Mouse (Mus musculus) lung, embryonic 15.5 days (tissue): ENCODE measurements around the gene Jmjd8. TPM values are rescaled to one million over a fixed set of nuclear protein-coding genes. Genes with fewer than 3 reads are reported as not detected.

Source experiments
- ATAC-seq: fragments of 200-750 bp; cut with Nextera tagmentation; 2 replicates; pipeline ENCODE4 v1.8.0; 2017; ENCODE audit warnings: moderate number of reproducible peaks, borderline replicate concordance; ENCODE audit not compliant: low FRiP score, low TSS enrichment; ENCODE audit errors: extremely low read depth
- H3K27ac ChIP-seq: fragments of 300-500 bp; sonication (generic); 2 replicates; pipeline ENCODE4 v1.5.1; 2015; ENCODE audit warnings: moderate library complexity, mild to moderate bottlenecking, inconsistent platforms
- H3K27me3 ChIP-seq: fragments of 300-500 bp; sonication (generic); 2 replicates; pipeline ENCODE4 v1.6.1; 2015; ENCODE audit warnings: inconsistent platforms
- H3K36me3 ChIP-seq: fragments of 300-500 bp; sonication (generic); 2 replicates; pipeline ENCODE4 v1.6.1; 2015; ENCODE audit warnings: inconsistent platforms
- H3K4me1 ChIP-seq: fragments of 300-500 bp; sonication (generic); 2 replicates; pipeline ENCODE4 v1.6.1; 2015; ENCODE audit warnings: inconsistent platforms
- H3K4me2 ChIP-seq: fragments of 300-500 bp; sonication (generic); 2 replicates; pipeline ENCODE4 v1.6.1; 2015; ENCODE audit warnings: inconsistent platforms, mild to moderate bottlenecking, moderate library complexity
- H3K4me3 ChIP-seq: fragments of 300-500 bp; sonication (generic); 2 replicates; pipeline ENCODE4 v1.5.1; 2015; ENCODE audit warnings: mild to moderate bottlenecking, inconsistent platforms
- H3K9ac ChIP-seq: fragments of 300-500 bp; sonication (generic); 2 replicates; pipeline ENCODE4 v1.6.1; 2015; ENCODE audit warnings: inconsistent platforms
- H3K9me3 ChIP-seq: fragments of 300-500 bp; sonication (generic); 2 replicates; pipeline ENCODE4 v1.6.1; 2016; ENCODE audit warnings: inconsistent platforms
- WGBS: fragments of 180-500 bp; shearing (Covaris S2); methylation state at CpG from one replicate; pipeline ENCODE4 v1.1.7; 2015; 5-methylcytosine and 5-hydroxymethylcytosine counted together
- polyA plus RNA-seq: library from polyadenylated mRNA; unstranded; fragments of >200 nt; fragmentation: Nextera tagmentation; extraction: Ambion mirVana; gene quantifications from 2 replicates; pipeline ENCODE4 v1.2.1, GENCODE M21; 2015

Jmjd8 gene
- polyA plus RNA-seq, 1 experiment from 2014 or later: 51.5 TPM

DNA sequence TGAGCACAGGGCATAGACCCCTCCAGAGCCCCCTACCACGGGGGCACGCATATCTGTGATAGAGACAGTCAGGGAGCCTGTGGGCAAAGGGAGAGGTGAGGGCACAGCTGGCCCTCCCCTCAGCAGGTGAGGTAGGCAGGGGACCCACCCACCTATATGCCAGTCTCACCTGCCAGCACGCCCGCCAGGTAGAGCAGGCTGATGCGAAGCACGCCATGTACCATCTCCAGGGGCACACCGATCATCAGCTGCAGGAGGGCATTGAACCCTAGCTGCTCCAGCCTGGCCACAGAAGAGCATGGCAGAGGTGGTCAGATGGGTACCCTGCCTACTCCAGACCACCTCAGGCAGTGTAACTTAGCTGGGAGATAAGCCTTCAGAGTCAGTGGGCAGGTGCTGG, 6.6 kb downstream of the Jmjd8 start:
- Histone ChIP-seq H3K4me3 (peak overlapping the region; percentile 82; the same call in 1 of the 2 replicates), H3K4me2 (peak overlapping the region; percentile 88; the same call in 1 of the 2 replicates), H3K27ac (no peak overlapping the region), H3K9ac (no peak overlapping the region), H3K9me3 (no peaks in the 10 kb centered on the region), H3K36me3 (peaks cover 32% of the 10 kb centered on the region), H3K27me3 (no peaks in the 10 kb centered on the region), H3K4me1 (peaks cover 57% of the 10 kb centered on the region)
- WGBS: 98% methylated on average over 7 of the region's 7 CpGs
- no peak for ATAC-seq

DNA sequence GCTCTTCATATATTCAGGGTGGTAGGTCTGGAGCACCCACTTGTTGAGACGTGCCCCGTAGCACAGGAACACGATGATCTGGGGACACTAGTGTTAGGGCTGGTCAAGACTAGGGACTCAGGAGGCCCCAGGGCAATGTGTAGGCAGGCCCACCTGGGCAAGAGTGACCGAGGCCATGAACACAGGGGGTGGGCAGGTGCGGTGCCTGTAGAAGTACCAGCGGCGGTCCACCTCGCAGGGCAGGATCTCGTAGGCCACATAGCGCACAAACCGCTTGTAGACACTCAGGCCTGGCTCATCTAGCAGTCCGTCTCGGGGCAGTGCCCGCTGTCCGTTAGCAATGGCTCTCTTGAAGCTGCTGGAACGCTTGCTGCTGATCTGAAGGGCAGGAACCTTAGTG, 7.1 kb downstream of the Jmjd8 start:
- Histone ChIP-seq H3K36me3 (peaks cover 32% of the 10 kb centered on the region), H3K9ac (no peak overlapping the region), H3K9me3 (no peaks in the 10 kb centered on the region), H3K4me1 (peaks cover 52% of the 10 kb centered on the region), H3K4me3 (no peak overlapping the region), H3K4me2 (no peak overlapping the region; the same call in 1 of the 2 replicates), H3K27me3 (no peaks in the 10 kb centered on the region), H3K27ac (no peak overlapping the region)
- 89% methylated on average over 16 of the region's 16 CpGs for WGBS
- no peak for ATAC-seq

DNA sequence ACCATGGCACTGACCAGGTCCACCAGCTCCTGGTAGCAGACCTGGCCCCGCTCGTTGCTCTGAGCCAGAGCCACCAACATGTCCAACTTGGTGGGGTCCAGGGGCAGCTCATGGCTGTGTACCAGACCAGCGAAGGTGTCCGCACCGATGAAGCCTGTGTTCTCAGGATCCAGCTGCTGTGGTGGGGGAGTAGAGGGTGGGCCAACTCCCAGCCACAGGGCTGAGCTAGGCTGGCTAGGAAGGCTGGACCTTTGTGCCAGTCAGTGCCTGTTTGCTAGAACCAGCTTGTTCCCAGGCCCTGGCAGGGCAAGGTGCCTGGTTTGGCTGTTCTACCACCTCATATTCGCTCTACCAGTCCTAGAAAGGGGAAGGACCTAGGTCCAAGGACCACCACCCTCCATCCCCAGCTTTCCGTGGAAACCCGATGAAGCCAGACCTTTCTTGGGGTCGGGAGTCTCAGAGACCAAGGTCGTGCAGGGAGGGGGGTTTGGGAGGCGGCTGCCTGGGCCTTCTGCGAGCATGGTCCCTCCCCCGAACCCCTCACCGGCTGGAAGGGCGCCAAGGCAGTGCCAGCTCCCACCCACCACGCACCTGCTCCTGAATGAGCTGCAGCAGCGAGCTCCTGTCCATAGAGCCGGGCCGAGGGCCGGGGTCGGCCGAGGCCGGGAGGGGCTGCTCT, 7.9 kb downstream of the Jmjd8 start:
- Histone ChIP-seq H3K27ac (0 out of 2 replicates have a peak overlapping the region, but pooled peaks have one; percentile 21), H3K4me2 (peak overlapping the region; percentile 76), H3K9ac (peak overlapping the region; percentile 49), H3K4me1 (peaks cover 45% of the 10 kb centered on the region), H3K36me3 (peaks cover 32% of the 10 kb centered on the region), H3K9me3 (no peaks in the 10 kb centered on the region), H3K4me3 (peak overlapping the region; percentile 31), H3K27me3 (no peaks in the 10 kb centered on the region)
- WGBS: 25% methylated on average over 19 of the region's 23 CpGs
- no peak for ATAC-seq

DNA sequence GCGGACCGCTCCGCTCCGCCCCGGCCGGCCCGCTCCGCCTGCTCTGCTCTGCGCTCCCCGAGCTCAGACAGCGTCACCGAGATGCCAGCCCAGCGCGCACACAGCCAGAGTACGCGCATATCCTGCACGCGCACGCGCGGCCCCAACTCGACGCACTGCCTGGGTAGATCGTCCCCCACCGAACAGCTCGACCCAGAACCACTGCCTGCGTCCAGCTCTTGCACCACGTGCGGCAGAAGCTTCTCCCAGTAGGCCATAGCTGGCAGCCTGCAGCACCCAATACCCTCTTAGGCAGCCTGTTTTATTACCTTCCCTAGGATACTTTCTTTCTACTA, 8.4 kb downstream of the Jmjd8 start, which contains the start of gene Rhbdl1:
Gene Rhbdl1, minus strand, starts transcription at position 220 of the 335 bp plus-strand sequence.
- no peak for ATAC-seq
- Histone ChIP-seq H3K4me1 (peaks cover 40% of the 10 kb centered on the region), H3K4me2 (peak within 1 kb of the TSS; percentile 76), H3K36me3 (peaks cover 34% of the 10 kb centered on the region), H3K27ac (0 out of 2 replicates have a peak within 1 kb of the TSS, but pooled peaks have one; percentile 21), H3K27me3 (no peaks in the 10 kb centered on the region), H3K4me3 (peak within 1 kb of the TSS; percentile 31), H3K9me3 (no peaks in the 10 kb centered on the region), H3K9ac (peak within 1 kb of the TSS; percentile 49)
- WGBS: under 1% methylated on average over 29 of the region's 29 CpGs

- 41% methylated on average over 3 of the region's 3 CpGs for WGBS
- Histone ChIP-seq H3K4me2 (peak overlapping the region; percentile 76), H3K36me3 (peaks cover 39% of the 10 kb centered on the region), H3K4me3 (peak overlapping the region; percentile 31; the same call in 1 of the 2 replicates), H3K27ac (no peak overlapping the region), H3K4me1 (peaks cover 39% of the 10 kb centered on the region), H3K9ac (no peak overlapping the region), H3K9me3 (no peaks in the 10 kb centered on the region), H3K27me3 (no peaks in the 10 kb centered on the region)
- ATAC-seq: no peak
Observed at GRCm38 (mm10) chr17:25837533-25837932, 8.9 kb downstream of the Jmjd8 start.

DNA sequence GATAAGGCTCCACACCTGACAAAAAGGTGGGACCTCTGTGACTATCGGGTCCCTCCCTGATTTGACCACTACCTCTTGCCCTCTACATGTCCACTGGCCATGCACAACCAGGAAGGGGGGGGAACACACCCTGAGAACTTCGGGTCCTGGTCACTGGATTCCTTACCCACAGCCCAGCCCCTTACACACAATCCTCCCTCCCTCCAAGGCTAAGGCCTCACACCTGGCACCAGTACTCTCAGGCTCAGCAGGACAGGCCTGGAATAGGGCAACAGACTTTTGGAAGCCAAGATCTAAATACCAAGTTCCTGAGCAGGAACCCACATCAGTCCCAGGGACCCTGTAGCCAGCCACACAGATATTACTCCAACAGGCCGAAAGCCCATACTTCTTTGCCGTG, 10.2 kb downstream of the Jmjd8 start:
- Histone ChIP-seq H3K4me1 (peaks cover 46% of the 10 kb centered on the region), H3K4me2 (no peak overlapping the region), H3K27me3 (no peaks in the 10 kb centered on the region), H3K9me3 (no peaks in the 10 kb centered on the region), H3K27ac (no peak overlapping the region), H3K9ac (no peak overlapping the region), H3K4me3 (no peak overlapping the region), H3K36me3 (peaks cover 40% of the 10 kb centered on the region)
- no peak for ATAC-seq
- WGBS: 77% methylated on average over 4 of the region's 4 CpGs

DNA sequence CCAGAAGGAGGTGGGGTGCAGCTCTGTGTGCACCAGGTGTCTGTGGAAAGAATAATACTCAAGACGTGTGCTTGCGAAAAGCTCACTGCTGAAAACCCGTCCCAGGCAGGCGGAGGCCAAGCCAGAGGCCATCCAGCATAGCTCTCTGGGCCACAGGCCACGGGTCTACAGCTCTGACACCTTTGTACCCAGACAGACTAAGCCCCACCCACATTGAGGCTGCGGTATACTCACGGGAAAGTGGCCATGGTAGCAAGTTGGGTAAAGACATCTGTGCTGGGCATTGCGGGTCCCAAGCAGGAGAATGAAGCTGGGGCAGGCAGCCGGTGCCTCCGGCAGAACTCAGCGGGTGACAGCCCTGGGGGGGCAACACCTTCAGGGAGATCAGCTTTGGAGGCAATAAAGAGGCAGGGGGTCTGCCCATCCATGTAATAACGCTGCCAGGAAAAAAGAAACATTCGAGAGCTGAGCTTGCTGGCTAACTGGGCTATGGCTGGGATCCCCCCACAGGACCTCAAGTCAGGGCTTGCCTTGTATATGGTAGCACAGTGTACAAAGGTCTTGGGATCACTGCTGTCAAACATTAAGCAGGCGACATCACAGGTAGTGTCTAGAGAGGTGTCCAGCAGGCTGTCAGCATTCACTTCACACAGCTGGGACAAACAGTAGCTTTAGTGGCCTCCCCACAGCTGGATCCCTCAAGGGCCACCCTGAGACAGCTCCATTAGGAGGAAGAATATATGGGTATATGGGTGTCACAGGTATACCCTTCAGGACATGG, 11.0 kb downstream of the Jmjd8 start:
- WGBS: 81% methylated on average over 14 of the region's 14 CpGs
- Histone ChIP-seq H3K36me3 (peaks cover 40% of the 10 kb centered on the region), H3K9me3 (no peaks in the 10 kb centered on the region), H3K9ac (no peak overlapping the region), H3K4me1 (peaks cover 40% of the 10 kb centered on the region), H3K4me2 (no peak overlapping the region), H3K27ac (no peak overlapping the region), H3K27me3 (no peaks in the 10 kb centered on the region), H3K4me3 (no peak overlapping the region)
- no peak for ATAC-seq

- Histone ChIP-seq H3K9me3 (no peaks in the 10 kb centered on the region), H3K27ac (no peak overlapping the region), H3K9ac (no peak overlapping the region), H3K27me3 (no peaks in the 10 kb centered on the region), H3K4me1 (peaks cover 34% of the 10 kb centered on the region), H3K4me2 (no peak overlapping the region), H3K4me3 (no peak overlapping the region), H3K36me3 (peaks cover 40% of the 10 kb centered on the region)
- WGBS: 96% methylated on average over 6 of the region's 6 CpGs
- ATAC-seq: no peak
Observed at GRCm38 (mm10) chr17:25840519-25840918, 11.9 kb downstream of the Jmjd8 start.

DNA sequence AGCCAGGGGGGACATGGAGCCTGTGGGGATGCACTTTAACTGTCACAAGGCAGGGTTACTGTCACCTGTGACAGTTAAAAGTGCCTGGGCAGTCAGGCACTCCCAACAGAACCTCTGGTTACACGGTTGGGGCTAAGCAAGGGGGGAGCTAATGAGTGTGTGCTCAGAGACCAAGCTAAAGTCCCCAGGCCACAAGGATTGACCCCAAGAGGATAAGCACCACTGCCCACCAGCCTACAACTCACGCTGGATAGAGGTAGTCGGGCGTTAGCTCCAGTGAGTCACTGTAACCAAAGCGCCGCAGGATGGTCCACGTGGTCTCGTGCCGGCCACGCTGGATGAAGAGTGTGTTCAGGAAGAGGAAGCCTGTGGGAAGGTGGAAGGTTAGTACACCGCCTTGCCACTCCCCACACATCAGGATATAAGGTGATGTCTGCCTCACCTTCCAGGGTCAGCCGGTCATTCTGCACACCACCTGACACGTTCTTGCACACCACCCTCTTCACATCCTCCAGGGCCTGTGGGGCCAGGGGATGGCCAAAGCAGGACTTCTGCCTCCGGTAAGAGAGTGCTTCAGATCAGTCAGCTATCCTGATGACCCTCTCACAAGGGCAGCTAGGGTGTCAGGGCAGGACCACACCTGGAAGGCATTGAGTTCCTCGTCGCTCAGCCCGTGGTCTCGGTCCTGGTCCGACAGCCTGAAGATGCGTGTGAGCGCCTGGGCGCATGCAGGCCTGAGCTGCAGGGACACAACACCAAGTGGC, 12.6 kb downstream of the Jmjd8 start, which contains the start of gene Gm20683:
Gene Gm20683, minus strand, starts transcription at position 647 of the 764 bp plus-strand sequence.
- Histone ChIP-seq H3K9me3 (no peaks in the 10 kb centered on the region), H3K4me1 (peaks cover 27% of the 10 kb centered on the region), H3K27me3 (no peaks in the 10 kb centered on the region), H3K27ac (no peak within 1 kb of the TSS), H3K36me3 (peaks cover 40% of the 10 kb centered on the region), H3K4me3 (no peak within 1 kb of the TSS), H3K4me2 (no peak within 1 kb of the TSS), H3K9ac (no peak within 1 kb of the TSS)
- no peak for ATAC-seq
- WGBS: 90% methylated on average over 22 of the region's 22 CpGs

DNA sequence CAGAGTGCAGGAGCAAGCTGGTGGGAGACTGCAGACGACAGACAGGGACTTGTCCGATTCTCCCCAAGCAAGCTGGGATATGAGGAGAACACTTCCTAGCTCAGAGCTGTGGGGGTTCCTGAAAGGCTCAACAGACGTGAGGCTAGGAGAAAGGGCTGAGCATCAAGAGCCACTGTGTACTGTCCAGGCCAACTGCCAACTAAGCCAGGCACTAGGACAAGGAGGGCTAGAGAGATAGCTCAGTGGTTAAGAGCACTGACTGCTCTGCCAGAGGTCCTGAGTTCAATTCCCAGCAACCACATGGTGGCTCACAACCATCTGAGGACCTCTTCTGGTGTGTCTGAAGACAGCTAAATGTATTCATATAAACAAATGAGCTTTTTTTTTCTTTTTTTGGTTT, 13.8 kb downstream of the Jmjd8 start:
- peaks cover 15% of the 10 kb centered on the region for H3K4me1 ChIP-seq
- H3K9me3 ChIP-seq: no peaks in the 10 kb centered on the region
- H3K4me3 ChIP-seq: no peak overlapping the region
- no peaks in the 10 kb centered on the region for H3K27me3 ChIP-seq
- no peak overlapping the region for H3K4me2 ChIP-seq
- ATAC-seq: no peak
- WGBS: 75% methylated on average over 3 of the region's 3 CpGs
- H3K27ac ChIP-seq: no peak overlapping the region
- peaks cover 48% of the 10 kb centered on the region for H3K36me3 ChIP-seq
- H3K9ac ChIP-seq: no peak overlapping the region

- no peak for ATAC-seq
- peaks cover 48% of the 10 kb centered on the region for H3K36me3 ChIP-seq
- no peaks in the 10 kb centered on the region for H3K27me3 ChIP-seq
- peak overlapping the region; percentile 82 for H3K4me2 ChIP-seq
- H3K27ac ChIP-seq: no peak overlapping the region
- H3K4me1 ChIP-seq: peaks cover 15% of the 10 kb centered on the region
- no peaks in the 10 kb centered on the region for H3K9me3 ChIP-seq
- peak overlapping the region; percentile 77 for H3K4me3 ChIP-seq
- H3K9ac ChIP-seq: no peak overlapping the region
- WGBS: 94% methylated on average over 4 of the region's 4 CpGs
Observed at GRCm38 (mm10) chr17:25843122-25843521, 14.5 kb downstream of the Jmjd8 start.
